Mouse (Mus musculus): ENCODE measurements around the gene Tma16. TPM values are rescaled to one million over a fixed set of nuclear protein-coding genes. Genes with fewer than 3 reads are reported as not detected.

The Tma16 gene
- polyA plus RNA-seq (2016; fragmentation: Nextera tagmentation; extraction: Ambion mirVana) = 12.2 and 12.7 TPM in 2 replicates

- Histone ChIP-seq H3K36me3 (peaks cover 31% of the 10 kb centered on the region), H3K4me2 (peak within 1 kb of the TSS; percentile 77), H3K27me3 (replicated peaks) (no peaks in the 10 kb centered on the region), H3K9ac (peak within 1 kb of the TSS; percentile 80), H3K4me3 (peak within 1 kb of the TSS; percentile 73), H3K27ac (peak within 1 kb of the TSS; percentile 40; the same call in 1 of the 2 replicates), H3K9me3 (replicated peaks) (no peaks in the 10 kb centered on the region), H3K4me1 (peaks cover 11% of the 10 kb centered on the region)
- under 1% methylated on average over 44 of the region's 45 CpGs for WGBS (ENCODE audit: insufficient replicate concordance)
- ATAC-seq = peak; percentile 92
Measured at GRCm38 (mm10) chr8:66486084-66486763, at the start of gene Tma16. Gene Tma16, minus strand, starts transcription at chr8:66486530.

- no peaks in the 10 kb centered on the region for H3K36me3 ChIP-seq
- no peak overlapping the region for H3K4me3 ChIP-seq
- no peaks in the 10 kb centered on the region for H3K9me3 ChIP-seq (replicated peaks)
- H3K27ac ChIP-seq = no peak overlapping the region
- ATAC-seq = no peak
- H3K27me3 ChIP-seq (replicated peaks) = no peaks in the 10 kb centered on the region
- H3K4me1 ChIP-seq = no peaks in the 10 kb centered on the region
- H3K9ac ChIP-seq = no peak overlapping the region
- H3K4me2 ChIP-seq = no peak overlapping the region
Measured at GRCm38 (mm10) chr8:66520576-66520975, 34.2 kb upstream of the Tma16 start.

GRCm38 (mm10) chr8:66519149-66519548 lies 32.8 kb upstream of the Tma16 start:
- Histone ChIP-seq H3K4me3 (no peak overlapping the region), H3K4me1 (no peaks in the 10 kb centered on the region), H3K36me3 (no peaks in the 10 kb centered on the region), H3K27me3 (replicated peaks) (no peaks in the 10 kb centered on the region), H3K9me3 (replicated peaks) (no peaks in the 10 kb centered on the region), H3K4me2 (no peak overlapping the region), H3K9ac (no peak overlapping the region), H3K27ac (no peak overlapping the region)
- WGBS (ENCODE audit: insufficient replicate concordance) = 55% methylated on average over 2 of the region's 2 CpGs
- no peak for ATAC-seq

GRCm38 (mm10) chr8:66511537-66511936 lies 25.2 kb upstream of the Tma16 start, which contains the start of gene Tktl2:
Gene Tktl2, plus strand, starts transcription at chr8:66511756.
- no peak within 1 kb of the TSS for H3K4me2 ChIP-seq
- no peaks in the 10 kb centered on the region for H3K4me1 ChIP-seq
- 87% methylated on average over 22 of the region's 22 CpGs for WGBS (ENCODE audit: insufficient replicate concordance)
- no peaks in the 10 kb centered on the region for H3K9me3 ChIP-seq (replicated peaks)
- no peak within 1 kb of the TSS for H3K9ac ChIP-seq
- no peaks in the 10 kb centered on the region for H3K36me3 ChIP-seq
- no peak within 1 kb of the TSS for H3K27ac ChIP-seq
- no peaks in the 10 kb centered on the region for H3K27me3 ChIP-seq (replicated peaks)
- H3K4me3 ChIP-seq = no peak within 1 kb of the TSS
- no peak for ATAC-seq

- Histone ChIP-seq H3K36me3 (no peaks in the 10 kb centered on the region), H3K4me2 (no peak overlapping the region), H3K4me1 (no peaks in the 10 kb centered on the region), H3K27me3 (replicated peaks) (no peaks in the 10 kb centered on the region), H3K27ac (no peak overlapping the region), H3K9me3 (replicated peaks) (no peaks in the 10 kb centered on the region), H3K4me3 (no peak overlapping the region), H3K9ac (no peak overlapping the region)
- no peak for ATAC-seq
- WGBS (ENCODE audit: insufficient replicate concordance) = 64% methylated on average over 2 of the region's 2 CpGs
Measured at GRCm38 (mm10) chr8:66503381-66503780, 17.1 kb upstream of the Tma16 start.

- no peak for ATAC-seq
- 16% methylated on average over 4 of the region's 4 CpGs for WGBS (ENCODE audit: insufficient replicate concordance)
- Histone ChIP-seq H3K27me3 (replicated peaks) (0 out of 2 replicates have a peak, but pooled peaks cover 4% of the 10 kb centered on the region), H3K9me3 (replicated peaks) (no peaks in the 10 kb centered on the region), H3K4me1 (no peaks in the 10 kb centered on the region), H3K4me2 (no peak overlapping the region), H3K27ac (no peak overlapping the region), H3K4me3 (no peak overlapping the region), H3K36me3 (no peaks in the 10 kb centered on the region), H3K9ac (no peak overlapping the region)
Measured at GRCm38 (mm10) chr8:66496998-66497577, 10.8 kb upstream of the Tma16 start.

GRCm38 (mm10) chr8:66495726-66496125 lies 9.4 kb upstream of the Tma16 start:
- no peaks in the 10 kb centered on the region for H3K36me3 ChIP-seq
- H3K4me2 ChIP-seq = no peak overlapping the region
- 0 out of 2 replicates have a peak, but pooled peaks cover 4% of the 10 kb centered on the region for H3K27me3 ChIP-seq (replicated peaks)
- H3K4me3 ChIP-seq = no peak overlapping the region
- WGBS (ENCODE audit: insufficient replicate concordance) = 6% methylated on average over 8 of the region's 8 CpGs
- H3K9me3 ChIP-seq (replicated peaks) = no peaks in the 10 kb centered on the region
- H3K27ac ChIP-seq = no peak overlapping the region
- peak; percentile 55; the same call in 1 of the 2 replicates for ATAC-seq
- H3K4me1 ChIP-seq = no peaks in the 10 kb centered on the region
- no peak overlapping the region for H3K9ac ChIP-seq

- H3K9me3 ChIP-seq (replicated peaks) = no peaks in the 10 kb centered on the region
- no peak overlapping the region for H3K4me3 ChIP-seq
- H3K27ac ChIP-seq = no peak overlapping the region
- 0 out of 2 replicates have a peak, but pooled peaks cover 4% of the 10 kb centered on the region for H3K27me3 ChIP-seq (replicated peaks)
- H3K4me1 ChIP-seq = no peaks in the 10 kb centered on the region
- 59% methylated on average over 2 of the region's 2 CpGs for WGBS (ENCODE audit: insufficient replicate concordance)
- no peak overlapping the region for H3K9ac ChIP-seq
- ATAC-seq = no peak
- H3K4me2 ChIP-seq = no peak overlapping the region
- no peaks in the 10 kb centered on the region for H3K36me3 ChIP-seq
Measured at GRCm38 (mm10) chr8:66494496-66494895, 8.2 kb upstream of the Tma16 start.

GRCm38 (mm10) chr8:66490624-66491023 lies 4.3 kb upstream of the Tma16 start:
- Histone ChIP-seq H3K9ac (no peak overlapping the region), H3K9me3 (replicated peaks) (no peaks in the 10 kb centered on the region), H3K4me2 (no peak overlapping the region), H3K27me3 (replicated peaks) (no peaks in the 10 kb centered on the region), H3K4me3 (no peak overlapping the region), H3K27ac (no peak overlapping the region), H3K4me1 (peaks cover under 1% of the 10 kb centered on the region; the same call in 1 of the 2 replicates), H3K36me3 (no peaks in the 10 kb centered on the region)
- 48% methylated on average over 4 of the region's 4 CpGs for WGBS (ENCODE audit: insufficient replicate concordance)
- ATAC-seq = no peak

GRCm38 (mm10) chr8:66488556-66488955 lies 2.2 kb upstream of the Tma16 start:
- H3K27ac ChIP-seq = no peak overlapping the region
- peaks cover 11% of the 10 kb centered on the region for H3K4me1 ChIP-seq
- WGBS (ENCODE audit: insufficient replicate concordance) = 47% methylated on average over 3 of the region's 3 CpGs
- peaks cover 8% of the 10 kb centered on the region for H3K36me3 ChIP-seq
- no peak for ATAC-seq
- no peak overlapping the region for H3K9ac ChIP-seq
- H3K4me2 ChIP-seq = no peak overlapping the region
- H3K27me3 ChIP-seq (replicated peaks) = no peaks in the 10 kb centered on the region
- H3K9me3 ChIP-seq (replicated peaks) = no peaks in the 10 kb centered on the region
- H3K4me3 ChIP-seq = no peak overlapping the region

GRCm38 (mm10) chr8:66476880-66477279 lies 9.4 kb downstream of the Tma16 start:
- Histone ChIP-seq H3K4me2 (no peak overlapping the region), H3K9ac (no peak overlapping the region), H3K27ac (no peak overlapping the region), H3K27me3 (replicated peaks) (no peaks in the 10 kb centered on the region), H3K4me3 (no peak overlapping the region), H3K36me3 (peaks cover 62% of the 10 kb centered on the region), H3K4me1 (no peaks in the 10 kb centered on the region), H3K9me3 (replicated peaks) (no peaks in the 10 kb centered on the region)
- 79% methylated on average over 3 of the region's 3 CpGs for WGBS (ENCODE audit: insufficient replicate concordance)
- no peak for ATAC-seq

GRCm38 (mm10) chr8:66469821-66470220 lies 16.5 kb downstream of the Tma16 start:
- Histone ChIP-seq H3K27ac (no peak overlapping the region), H3K9me3 (replicated peaks) (no peaks in the 10 kb centered on the region), H3K4me3 (no peak overlapping the region), H3K4me2 (no peak overlapping the region), H3K4me1 (no peaks in the 10 kb centered on the region), H3K9ac (no peak overlapping the region), H3K27me3 (replicated peaks) (no peaks in the 10 kb centered on the region), H3K36me3 (no peaks in the 10 kb centered on the region)
- no peak for ATAC-seq
- WGBS (ENCODE audit: insufficient replicate concordance) = 41% methylated on average over 3 of the region's 3 CpGs
